Mouse (Mus musculus): ENCODE data around the gene Srrt. TPM values are rescaled to one million over a fixed set of nuclear protein-coding genes. Genes with fewer than 3 reads are reported as not detected.
A peak's percentile ranks its signal among the peaks of the same experiment; 100 is the strongest.

The Srrt gene
- total RNA-seq (2022) = 100 to 1,000 TPM; 145 to 244 (median 187) TPM

DNA sequence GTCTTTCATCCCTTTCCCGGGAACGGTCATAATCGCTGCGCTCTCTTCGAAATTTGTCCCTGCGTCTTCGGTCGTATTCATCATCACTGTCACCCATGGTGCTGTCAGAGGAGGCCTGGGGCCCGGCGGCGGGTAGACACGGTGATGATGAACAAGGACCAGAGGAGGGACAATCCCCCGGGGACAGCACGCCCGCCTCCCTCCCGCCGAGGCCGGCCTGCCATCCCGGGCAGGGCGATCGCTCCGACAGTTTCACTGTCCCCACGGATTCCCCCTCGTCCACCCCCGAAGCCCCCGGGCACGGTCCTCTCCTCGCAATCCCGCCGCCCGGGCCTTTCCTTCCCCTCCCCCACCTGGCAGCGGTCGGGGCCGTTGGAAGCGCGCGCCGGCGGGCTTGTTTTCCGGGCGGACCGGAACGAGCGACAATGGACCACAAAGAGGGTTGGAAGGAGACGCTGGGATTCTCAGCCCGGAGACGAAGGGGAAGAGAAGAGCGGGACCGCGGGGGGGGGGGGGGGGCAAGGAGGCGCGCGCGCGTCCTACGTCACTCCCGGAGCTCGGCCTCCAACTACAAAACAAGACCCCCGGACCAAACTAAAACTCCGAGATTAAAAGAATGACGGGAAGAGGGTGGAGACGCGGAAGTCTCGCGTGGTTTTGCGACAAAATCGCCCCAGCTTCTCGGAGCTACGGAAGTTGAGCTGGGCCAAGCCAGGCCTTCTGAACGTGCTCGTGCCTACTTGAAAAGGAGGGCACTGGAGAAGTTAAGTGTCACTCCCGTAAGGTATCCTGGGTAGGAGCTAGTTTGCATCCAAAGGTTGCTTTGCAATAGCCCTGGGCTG lies at the start of gene Srrt:
Gene Srrt, minus strand, starts transcription at position 604 of the 842 bp plus-strand sequence.
- DNase-seq = peak; percentile 92

DNA sequence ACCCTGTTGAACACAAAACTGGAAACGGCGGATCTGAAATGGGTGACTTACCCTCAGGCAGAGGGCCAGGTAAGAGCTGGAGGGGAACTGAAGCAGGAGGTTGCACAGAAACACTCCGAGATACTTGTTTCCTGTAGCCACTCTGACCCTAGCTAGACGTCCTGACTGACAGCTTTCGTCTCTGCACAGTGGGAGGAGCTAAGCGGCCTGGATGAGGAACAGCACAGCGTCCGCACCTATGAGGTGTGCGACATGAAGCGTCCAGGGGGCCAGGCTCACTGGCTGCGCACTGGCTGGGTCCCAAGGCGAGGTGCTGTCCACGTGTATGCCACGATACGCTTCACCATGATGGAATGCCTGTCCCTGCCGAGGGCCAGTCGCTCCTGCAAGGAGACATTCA lies 46.6 kb upstream of the Srrt start:
- no peak for DNase-seq

DNA sequence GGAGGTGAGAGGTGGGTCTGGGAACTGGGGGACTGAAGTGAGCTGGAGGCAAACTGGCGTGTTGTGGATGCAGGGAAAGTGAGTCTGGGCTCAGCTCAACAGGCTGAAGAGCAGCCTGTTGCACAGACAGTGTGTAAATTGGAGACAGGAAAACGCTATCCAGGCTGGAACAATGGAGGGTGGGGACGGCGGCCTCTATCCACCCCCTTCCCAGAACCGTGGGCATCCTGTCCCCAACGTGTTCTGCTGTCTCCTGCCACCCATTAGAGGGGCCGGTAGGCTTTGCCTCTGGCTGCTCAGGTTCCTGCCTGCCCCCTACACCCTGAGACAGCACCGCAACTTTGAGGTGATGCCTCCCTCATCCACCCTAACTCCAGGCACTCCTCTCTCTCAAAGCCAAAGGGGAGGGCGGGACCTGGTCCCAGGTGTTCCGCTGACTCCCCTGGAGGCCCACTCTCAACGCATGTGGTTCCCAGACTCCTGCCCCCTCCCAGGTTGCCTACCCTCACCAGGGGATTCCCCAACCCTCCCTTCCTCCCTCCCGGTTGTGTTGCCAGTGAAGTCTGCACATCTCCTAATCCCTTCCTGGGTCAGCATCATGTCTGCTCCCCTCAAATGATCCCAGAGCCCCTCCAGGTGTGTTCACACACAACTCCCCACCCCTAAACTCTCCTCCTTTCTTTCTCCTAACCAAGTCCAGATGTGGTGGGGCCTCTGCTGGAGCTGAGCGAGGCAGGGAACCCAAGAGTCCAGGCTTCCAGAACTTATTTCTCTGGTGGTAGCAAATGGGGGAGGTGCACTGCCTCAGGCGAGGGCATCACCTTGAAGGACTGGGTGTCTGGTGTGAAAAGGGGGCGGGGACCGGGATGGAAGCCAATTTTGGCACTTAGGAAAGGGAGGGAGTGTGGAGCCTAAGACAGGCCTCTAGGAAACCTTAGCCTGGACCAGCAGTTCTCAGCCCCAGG lies 44.8 kb upstream of the Srrt start:
- DNase-seq = no peak

DNA sequence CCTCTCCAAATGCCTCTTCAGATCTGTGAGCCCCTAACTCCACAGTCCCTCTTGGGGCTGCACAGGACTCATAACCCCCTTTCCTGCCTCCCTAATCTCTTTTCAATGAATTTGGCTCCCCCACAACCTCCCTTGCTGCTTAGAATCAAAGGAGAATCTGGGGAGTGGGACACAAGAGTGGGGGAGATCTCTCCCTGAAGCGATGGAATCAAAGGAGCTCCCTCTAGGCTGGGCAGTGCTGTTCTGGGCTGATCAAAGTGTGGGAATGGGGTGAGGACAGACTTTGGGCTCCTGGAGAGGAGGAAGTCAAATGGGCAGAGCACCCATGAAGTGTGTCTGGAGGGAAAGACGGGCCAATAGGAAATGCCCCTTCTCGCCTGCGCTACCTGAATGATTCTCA lies 43.9 kb upstream of the Srrt start:
- no peak for DNase-seq

DNA sequence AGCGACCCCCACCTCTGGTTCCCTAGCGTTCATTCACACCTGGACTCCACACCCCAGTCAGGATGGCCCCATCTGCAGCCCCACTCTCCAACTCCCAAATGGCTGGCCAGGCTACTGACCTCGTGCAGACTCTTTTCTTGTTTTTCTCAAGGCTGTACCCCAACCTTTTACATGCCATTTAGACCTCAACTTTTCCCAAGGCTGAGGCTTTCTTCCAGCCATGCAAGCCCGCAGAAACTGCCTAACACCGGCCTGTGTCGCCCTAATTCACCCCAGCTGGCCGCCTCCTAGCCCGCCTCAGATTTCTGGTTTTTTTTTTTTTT lies 43.5 kb upstream of the Srrt start:
- no peak for DNase-seq

DNA sequence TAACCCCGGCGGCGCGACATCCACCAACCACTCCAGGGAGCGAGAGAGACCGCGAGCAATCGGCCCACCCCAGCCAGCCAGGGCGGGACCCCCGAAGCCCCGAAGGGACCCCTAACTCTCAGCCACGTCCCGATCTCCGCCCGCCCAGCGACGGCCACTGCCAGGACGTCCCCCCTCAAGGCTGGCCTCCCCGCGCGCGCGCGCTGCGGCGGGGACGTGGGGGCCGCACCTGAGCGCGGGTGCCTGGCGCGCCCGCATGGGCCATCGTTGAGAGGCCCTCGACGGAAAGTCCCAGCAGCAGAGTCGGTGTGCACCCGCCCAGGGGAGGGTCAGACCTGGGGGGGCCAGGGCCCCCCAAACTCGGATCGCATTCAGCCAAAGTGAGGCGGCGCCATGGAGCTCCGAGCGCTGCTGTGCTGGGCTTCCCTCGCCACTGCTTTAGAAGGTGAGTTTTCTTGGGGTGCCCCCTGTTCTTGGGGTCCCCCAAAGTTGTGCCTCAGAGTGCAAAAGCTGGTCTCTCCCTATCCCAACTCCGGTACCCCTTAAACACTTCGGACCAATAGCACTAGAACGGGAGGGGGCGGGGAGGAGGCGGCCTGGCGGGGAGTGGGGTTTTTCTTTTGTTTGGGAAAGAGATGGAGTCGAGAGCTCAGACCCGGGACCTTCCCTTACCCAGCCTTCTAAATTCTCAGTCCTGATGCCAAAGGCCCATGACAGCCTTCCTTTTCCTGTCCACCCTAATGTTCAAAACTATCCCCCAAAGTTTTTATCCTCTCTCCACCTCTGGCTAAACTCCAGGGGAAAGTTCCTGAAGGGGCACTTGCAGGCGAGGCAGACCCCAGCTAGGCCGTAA lies 43.0 kb upstream of the Srrt start:
- DNase-seq = no peak

DNA sequence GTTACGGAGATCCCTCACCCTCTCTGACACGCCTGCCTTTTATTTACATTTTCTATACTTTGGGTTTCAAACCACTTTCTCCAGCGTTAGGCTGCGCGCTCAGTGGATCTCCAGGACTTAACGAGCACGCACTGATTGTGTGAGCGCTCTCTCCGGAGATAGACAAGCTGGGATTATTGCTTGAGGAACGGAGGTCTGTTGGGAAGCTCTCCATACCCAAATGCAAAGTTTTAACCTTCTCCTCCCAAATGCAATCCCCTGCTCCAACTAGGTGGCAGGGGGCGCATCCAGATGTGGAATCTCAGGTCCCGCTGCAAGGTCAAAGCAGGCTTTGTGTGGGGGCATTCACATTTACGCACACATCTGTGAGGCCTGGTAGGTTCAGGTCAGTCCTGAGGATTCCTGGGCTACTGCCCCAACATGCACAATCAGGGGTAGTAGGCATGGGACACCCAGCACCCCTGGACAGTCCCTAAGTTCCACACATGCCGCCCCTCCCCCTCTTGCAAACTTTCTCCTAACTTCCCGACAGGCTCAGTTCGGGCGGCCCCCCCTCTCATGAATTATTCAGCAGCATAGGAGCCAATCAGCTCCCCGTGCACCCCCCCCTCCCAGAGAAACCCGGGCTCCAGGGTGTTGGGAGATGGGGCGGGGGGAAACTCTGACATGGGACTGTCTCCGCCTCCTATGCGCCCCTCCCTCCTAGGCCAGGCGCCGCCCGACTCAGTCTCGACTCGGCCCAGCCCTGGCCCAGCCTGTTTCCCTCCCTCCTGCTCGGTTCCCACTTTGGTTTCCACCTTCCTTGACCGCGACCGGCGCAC lies 42.1 kb upstream of the Srrt start, which contains the start of gene Ephb4:
Gene Ephb4, plus strand, starts transcription at position 726 of the 821 bp plus-strand sequence.
- DNase-seq = peak; percentile 96

DNA sequence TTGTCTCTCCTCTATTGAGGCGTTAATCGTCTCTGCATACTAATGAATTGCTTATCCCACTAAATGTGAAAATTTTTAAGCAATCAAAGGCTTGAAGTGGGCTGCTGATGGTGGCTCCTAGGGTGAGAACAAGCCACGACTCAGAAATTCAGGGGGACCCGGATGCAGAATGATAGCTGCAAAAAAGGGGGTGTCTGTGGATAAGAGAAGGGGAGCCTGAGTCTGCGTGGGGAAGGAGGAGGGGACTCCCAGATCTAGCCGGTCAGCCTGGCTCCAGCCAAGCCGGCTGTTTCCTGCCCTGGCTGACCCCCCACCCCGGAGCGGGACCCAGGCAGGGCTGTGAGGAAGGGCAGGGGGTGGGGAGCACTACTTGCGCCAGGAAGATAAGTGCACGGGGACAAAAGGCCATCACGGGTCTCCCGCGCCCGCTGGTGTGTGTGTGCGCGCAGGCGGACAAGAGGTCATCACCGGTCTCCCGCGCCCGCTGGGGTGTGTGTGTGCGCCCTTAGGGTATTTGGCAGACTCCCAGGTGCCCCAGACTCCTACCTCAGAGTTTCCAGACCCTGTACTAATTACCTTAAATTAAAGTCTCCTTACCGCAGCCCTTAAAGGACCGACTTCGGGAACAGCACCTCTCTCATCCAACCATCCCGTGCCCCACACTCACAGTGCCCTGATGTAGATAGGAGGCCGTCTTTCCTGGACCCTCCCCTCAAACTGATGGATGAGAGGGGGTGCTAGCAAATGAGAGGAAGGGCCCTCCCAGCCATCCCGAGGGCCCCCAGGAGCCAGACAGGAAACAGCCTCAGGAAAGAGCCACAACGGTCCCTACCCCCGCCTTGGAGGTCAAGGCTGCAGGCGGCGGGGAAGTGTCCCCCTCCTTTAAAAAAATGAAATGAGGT lies 41.3 kb upstream of the Srrt start:
- DNase-seq = peak; percentile 78

DNA sequence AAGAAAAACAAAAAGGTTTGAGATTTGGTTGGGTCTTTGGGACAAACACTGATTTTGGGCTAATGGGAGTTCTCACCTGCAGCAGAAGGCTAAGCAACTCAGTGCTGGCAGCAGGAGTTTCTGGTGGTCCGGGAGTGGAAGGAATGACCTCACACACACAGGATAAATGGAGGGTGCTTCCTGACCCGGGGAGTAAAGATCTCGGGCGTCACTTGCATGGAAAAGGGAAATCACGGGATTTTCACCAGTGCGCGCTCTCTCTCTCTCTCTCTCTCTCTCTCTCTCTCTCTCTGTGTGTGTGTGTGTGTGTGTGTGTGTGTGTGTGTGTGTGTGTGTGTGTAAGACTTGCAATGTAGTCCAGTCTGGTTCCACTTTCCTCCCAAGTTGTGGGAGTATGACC lies 40.4 kb upstream of the Srrt start:
- no peak for DNase-seq

DNA sequence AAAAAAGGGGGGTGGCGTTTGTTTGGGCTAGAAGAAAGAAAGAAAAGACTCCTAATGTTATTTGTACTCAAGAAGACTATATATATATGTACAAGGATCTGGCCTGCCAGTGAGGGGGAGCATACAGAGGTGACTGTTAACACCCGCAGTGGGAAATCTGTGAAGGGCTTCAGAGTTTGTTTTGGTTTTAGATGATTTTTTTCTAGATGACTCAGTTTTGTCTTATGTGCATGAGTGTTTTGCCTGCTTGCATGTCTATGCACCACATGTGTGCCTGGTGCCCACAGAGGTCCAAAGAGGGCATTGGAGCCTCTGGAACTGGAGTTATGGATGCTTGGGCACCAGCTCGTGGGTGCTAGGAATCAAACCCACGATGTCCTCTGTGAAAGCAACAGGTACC lies 39.5 kb upstream of the Srrt start:
- no peak for DNase-seq

DNA sequence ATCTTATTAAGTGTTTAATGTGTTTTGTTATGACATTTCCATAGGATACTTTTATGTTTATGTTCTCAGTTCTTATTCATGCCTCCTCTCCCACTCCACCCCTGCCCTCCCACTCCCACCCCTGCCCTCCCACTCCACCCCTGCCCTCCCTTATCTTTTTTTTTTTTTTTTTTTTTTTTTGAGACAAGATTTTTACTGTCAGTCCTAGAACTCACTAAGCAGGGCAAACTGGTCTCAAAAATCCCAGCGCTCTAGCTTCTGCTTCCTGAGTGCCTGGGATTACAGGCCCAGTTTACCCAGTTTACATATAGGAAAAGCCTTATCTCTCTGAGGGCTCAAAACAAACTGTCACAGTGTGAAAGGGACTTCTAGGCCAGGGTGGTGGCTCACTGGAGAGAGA lies 38.9 kb upstream of the Srrt start:
- DNase-seq = no peak

DNA sequence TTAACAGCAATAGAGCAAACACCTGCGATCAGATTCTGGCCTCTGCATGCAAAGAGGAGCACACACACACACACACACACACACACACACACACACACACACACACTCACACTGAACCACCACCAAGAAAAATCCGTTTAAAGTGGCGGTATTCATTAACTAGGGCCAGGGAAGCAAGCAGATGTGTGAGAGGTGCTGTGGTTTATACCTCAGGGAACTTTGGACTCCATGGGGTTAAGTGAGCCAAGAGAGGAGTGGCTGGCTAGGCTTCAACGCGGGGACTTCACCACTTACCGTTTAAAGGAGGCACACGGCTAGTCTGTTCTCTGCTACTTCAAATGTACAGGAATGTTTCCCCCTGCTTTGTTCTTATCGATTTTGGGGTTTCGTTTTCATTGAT lies 38.3 kb upstream of the Srrt start:
- DNase-seq = no peak

DNA sequence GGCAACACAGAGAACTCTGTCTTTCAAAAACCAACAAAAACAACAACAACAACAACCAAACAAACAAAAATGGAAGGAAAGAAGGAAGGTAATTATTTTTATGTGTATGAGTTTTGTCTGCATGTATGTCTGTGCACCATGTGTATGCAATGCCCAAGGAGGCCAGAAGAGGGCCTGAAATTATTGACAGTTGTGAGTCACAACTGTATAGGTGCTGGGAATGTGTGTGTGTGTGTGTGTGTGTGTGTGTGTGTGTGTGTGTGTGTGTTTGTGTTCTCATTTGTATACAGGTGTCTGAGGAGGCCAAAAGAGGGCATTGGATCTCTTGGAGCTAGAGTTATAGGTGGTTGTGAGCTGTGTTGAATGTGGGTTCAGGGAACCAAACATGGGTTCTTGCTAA lies 36.4 kb upstream of the Srrt start:
- DNase-seq = no peak

DNA sequence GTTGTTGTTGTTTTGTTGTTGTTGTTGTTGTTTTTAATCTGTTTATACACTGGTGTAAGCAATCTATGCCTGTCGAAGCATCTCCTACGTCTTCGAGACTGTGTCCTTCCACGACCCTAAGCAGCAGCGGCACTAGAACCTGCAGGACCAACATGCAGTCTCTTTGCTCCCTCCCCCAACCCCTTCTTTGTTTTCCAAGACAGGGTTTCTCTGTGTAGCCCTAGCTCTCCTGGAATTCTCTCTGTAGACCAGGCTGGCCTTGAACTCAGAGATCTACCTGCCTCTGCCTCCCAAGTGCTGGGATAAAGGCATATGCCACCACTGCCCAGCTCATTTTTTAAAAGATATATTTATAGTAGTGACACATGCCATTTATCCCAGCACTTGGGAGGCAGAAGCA lies 35.9 kb upstream of the Srrt start:
- no peak for DNase-seq

DNA sequence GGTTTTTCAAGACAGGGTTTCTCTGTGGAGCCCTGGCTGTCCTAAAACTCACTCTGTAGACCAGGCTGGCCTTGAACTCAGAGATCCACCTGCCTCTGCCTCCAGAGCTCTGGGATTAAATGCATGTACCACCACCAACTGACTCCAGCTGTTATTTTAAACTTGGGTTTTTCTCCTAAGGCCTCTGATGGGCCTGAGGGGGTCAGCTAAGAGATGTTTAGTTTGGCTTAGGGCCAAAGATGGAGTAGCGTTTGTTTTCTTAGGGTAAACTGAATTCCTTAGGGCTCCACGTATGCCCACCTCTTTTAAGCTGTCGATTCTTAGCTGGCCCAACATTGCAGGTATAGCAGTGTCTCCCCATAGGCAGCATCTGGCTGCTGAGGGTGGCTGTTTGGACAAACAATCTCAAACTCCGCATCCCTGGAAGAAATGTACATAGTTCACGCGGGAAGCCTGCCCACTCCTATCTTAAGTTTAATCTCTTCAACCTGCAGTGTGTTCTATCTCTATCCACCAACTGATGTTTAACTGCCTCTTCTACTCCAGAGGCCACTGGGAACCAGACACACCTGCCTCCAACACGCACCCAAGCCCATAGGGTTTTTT lies 35.0 kb upstream of the Srrt start:
- DNase-seq = no peak

DNA sequence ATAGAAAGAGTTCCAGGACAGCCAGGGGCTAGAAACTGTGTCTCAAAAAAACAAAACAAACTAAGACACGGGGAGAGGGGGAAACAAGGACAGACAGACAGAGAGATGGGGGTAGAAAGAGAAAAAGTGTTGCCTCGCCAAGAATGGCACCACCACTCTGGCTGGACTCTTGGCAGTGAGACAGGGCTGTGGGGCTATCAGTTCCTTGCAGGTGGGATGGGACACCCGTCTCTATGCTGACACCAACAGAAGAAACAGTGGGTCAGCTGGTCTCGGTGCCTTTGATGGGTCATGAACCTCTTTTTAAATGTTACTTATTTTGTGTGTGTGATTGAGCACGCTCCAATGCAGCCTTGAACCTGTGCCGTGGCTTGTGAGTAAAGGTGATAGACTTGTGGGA lies 32.7 kb upstream of the Srrt start:
- DNase-seq = no peak

DNA sequence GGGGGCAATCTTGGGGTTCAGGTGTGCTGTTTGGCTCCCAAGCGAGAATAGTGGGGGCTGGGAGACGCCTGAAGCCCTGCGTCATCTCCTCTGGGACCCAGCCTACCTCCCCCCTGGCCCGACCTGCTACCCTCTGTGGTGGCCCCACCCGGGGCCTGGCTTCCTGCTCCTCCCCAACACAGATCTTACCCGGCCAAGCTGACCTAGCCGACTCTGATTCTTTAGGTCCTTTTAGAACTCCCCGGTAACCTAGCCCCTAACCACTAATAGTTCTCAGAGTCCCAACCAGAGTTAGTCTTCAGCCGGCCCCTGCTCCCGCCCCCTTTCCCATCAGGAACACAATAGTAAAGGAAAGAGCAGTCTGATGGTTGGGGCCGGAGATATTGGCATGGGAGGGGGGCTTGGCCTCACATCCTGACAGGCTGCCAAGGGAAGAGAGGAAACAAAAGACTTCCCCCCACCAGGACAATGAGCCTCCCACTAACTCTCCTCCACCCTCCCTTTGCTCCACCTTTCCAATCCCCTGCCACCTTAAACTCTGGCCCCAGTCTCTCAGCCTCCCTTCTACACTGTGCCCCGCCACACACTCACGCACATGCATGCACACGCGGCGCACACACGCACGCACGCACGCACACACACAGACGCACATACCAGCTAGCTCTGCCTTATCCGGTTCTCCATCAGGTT lies 32.0 kb upstream of the Srrt start:
- no peak for DNase-seq

DNA sequence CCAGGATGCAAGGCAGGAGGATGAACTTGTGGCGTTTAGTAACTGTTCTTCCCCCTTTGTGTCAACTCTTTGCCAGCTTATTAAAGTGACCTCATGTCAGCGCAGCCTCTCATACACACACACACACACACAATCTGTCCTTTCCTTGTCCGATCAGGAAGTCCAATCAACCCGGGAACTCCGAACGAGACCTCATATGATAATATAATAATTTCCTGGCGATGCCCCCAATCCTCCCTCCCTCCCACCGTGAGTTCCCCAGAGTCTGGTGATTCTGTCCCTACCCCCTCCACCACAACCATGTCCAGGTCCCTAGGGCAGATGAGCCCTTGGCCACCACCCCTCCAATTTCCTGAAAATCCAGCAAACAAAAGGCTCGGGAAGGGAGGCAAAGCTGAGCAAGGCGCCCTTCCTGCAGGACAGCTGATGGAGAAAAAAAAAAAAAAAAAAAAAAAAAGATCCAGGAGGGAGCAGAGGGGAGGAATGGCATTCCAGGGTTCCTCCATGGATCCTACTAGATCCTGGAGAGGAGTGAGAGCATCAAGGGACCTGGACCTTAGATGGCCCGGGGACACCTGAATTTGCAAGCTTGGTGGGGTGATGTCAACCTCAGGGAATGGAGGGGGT lies 31.3 kb upstream of the Srrt start:
- DNase-seq = no peak

DNA sequence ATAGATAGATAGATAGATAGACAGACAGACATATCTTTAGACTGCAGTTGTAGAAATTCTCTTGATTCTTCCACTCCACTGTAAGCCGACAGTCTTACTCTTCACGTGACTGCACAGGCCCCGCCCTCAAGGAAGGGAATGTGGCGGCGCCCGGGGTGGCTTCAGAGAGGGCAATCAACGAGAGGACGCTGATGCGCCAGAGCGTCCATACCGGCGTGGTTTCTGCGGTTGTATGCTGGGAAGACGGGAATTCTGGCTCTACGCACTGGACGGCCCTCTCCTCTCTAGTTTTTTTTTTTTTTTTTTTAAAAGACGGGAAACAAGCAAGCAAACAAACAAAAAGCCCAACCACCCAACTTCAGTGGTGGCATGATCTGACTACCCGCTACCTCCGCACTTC lies 30.8 kb upstream of the Srrt start:
- DNase-seq = peak; percentile 92
